Mouse (Mus musculus) heart, postnatal 0 days (tissue): ENCODE measurements around the gene Ephb1.

Experiments used
- CTCF ChIP-seq: IDR thresholded peaks from 2 replicates; pipeline ENCODE4 v1.5.1; 2016; ENCODE audit warnings: antibody characterized with exemption, control low read depth, low read depth
- EP300 ChIP-seq: IDR thresholded peaks from 2 replicates; pipeline ENCODE4 v1.6.1; 2016; ENCODE audit warnings: antibody characterized with exemption, low read depth

DNA sequence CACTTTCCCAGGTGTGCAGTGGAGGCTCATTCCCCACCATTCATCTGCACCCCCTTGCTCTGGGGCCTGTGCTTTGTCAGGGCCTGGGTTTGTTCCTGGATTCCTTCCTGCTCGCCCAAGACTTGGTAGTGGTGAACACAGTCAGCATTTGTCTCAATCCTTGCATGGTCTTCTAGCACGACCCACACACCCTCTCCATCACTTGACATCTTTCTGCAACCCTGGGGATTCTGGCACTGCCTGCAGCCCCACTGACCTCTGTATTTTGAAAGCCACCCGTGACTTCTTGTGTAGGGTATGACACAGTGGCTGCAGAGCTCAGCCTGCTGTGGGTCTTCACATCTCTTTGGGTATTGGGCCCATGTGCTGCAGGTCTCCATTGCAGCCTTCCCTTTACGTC lies 435.7 kb downstream of the Ephb1 start:
- no peak for TF ChIP-seq CTCF
- no peak for TF ChIP-seq EP300
